Mouse (Mus musculus): ENCODE measurements at regions not wholly inside any gene's neighbourhood (a gene's known extent, or its start where the extent isn't known, plus 50 kb on each side); places are given as distances from the start of the nearest gene placed in this dataset.

- no peak for DNase-seq (ENCODE audit: inconsistent ontology term)
Observed at GRCm38 (mm10) chr15:63724543-63725186, 120.3 kb downstream of the Gsdmc2 start.

- DNase-seq (ENCODE audit: inconsistent ontology term) = peak; percentile 95
Observed at GRCm38 (mm10) chr15:63722991-63723390, 122.0 kb downstream of the Gsdmc2 start.

GRCm38 (mm10) chr15:63721669-63722357 lies 123.2 kb downstream of the Gsdmc2 start:
- DNase-seq (ENCODE audit: inconsistent ontology term) = no peak

- DNase-seq (ENCODE audit: inconsistent ontology term) = no peak
Observed at GRCm38 (mm10) chr15:63717812-63718211, 127.2 kb downstream of the Gsdmc2 start.

- no peak for DNase-seq (ENCODE audit: inconsistent ontology term)
Observed at GRCm38 (mm10) chr15:63713697-63714096, 131.3 kb downstream of the Gsdmc2 start.

GRCm38 (mm10) chr15:63710381-63710780 lies 134.6 kb downstream of the Gsdmc2 start:
- DNase-seq (ENCODE audit: inconsistent ontology term) = no peak

GRCm38 (mm10) chr15:63709270-63709933 lies 135.6 kb downstream of the Gsdmc2 start:
- no peak for DNase-seq (ENCODE audit: inconsistent ontology term)

- DNase-seq (ENCODE audit: inconsistent ontology term) = no peak
Observed at GRCm38 (mm10) chr15:63704636-63705035, 140.3 kb downstream of the Gsdmc2 start.

- no peak for DNase-seq (ENCODE audit: inconsistent ontology term)
Observed at GRCm38 (mm10) chr15:63697831-63698230, 147.1 kb downstream of the Gsdmc2 start.

- DNase-seq (ENCODE audit: inconsistent ontology term) = no peak
Observed at GRCm38 (mm10) chr15:63694150-63694549, 150.8 kb downstream of the Gsdmc2 start.

GRCm38 (mm10) chr15:63693561-63693960 lies 151.4 kb downstream of the Gsdmc2 start:
- DNase-seq (ENCODE audit: inconsistent ontology term) = no peak

- DNase-seq (ENCODE audit: inconsistent ontology term) = no peak
Observed at GRCm38 (mm10) chr15:63692491-63693295, 152.3 kb downstream of the Gsdmc2 start.

- DNase-seq (ENCODE audit: inconsistent ontology term) = no peak
Observed at GRCm38 (mm10) chr15:63689788-63690575, 155.0 kb downstream of the Gsdmc2 start.

GRCm38 (mm10) chr15:63687852-63688251 lies 157.1 kb downstream of the Gsdmc2 start:
- no peak for DNase-seq (ENCODE audit: inconsistent ontology term)

GRCm38 (mm10) chr15:63686954-63687562 lies 157.9 kb downstream of the Gsdmc2 start:
- no peak for DNase-seq (ENCODE audit: inconsistent ontology term)

- no peak for DNase-seq (ENCODE audit: inconsistent ontology term)
Observed at GRCm38 (mm10) chr15:63679984-63680925, 164.7 kb downstream of the Gsdmc2 start.

- DNase-seq (ENCODE audit: inconsistent ontology term) = no peak
Observed at GRCm38 (mm10) chr15:63678921-63679320, 166.1 kb downstream of the Gsdmc2 start.

GRCm38 (mm10) chr15:63675491-63676036 lies 169.4 kb downstream of the Gsdmc2 start:
- DNase-seq (ENCODE audit: inconsistent ontology term) = no peak

- no peak for DNase-seq (ENCODE audit: inconsistent ontology term)
Observed at GRCm38 (mm10) chr15:63674404-63674803, 170.6 kb downstream of the Gsdmc2 start.

Data from Muller cell, postnatal 12 days (primary cell).